Mouse (Mus musculus) layer of hippocampus, adult 9-10 months (tissue): ENCODE data around the gene Rnf227.

ENCODE experiments used
- DNase-seq: peaks from one replicate; pipeline ENCODE4 v3.0.0; 2022; ENCODE audit warnings: low spot score

Gene Rnf227

GRCm38 (mm10) chr11:69331152-69331551 is 9.1 kb upstream of the Rnf227 start:
- no peak for DNase-seq

DNA sequence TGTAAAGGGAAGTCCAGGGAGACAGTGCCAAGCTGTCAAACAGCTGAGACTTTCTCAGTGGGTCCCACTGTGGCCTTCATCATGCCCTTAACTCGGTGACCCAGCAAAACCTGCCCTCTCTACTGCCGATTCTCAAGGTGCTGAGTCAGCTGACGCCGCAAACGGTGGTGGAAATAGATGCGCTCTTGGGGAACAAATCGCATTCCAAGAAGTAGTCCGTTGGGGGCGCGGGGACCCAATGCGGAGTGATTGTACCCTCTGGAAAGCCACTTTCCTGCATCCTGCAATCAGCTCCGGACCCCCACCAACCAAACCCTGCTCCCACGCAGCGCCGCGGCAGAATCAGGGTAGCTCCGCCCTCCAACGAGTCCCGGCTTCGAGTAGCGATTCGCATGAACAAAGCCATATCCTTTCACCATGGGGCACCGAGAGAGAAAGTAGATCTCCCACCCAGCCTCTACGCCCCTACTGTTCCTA is 8.3 kb upstream of the Rnf227 start:
- peak; percentile 63 for DNase-seq

DNA sequence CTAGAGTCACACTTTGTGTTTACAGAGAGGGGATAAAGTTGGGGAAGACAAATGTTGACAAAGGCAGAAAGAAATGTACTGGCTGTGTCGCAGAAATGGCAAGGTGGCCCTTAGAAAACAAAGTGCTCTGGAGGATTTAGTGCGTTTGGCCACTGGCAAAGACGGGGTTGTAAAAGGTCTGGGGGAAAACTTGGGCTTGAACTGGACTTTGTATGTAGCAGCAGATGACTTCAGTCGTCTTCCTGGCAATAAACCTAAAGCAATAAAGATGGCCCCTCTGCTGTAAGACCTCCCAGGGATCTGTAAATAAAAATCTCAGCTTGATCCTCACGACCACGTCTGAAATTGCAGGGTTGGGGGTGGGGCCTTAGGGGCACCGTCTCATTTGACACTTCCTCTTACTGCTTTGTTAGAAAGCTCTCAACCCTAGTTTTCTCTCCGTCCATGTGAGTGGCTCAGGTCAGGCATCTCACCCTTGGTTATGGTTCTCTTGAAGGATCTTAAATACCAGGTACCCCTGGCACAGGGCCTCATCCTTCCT is 7.5 kb upstream of the Rnf227 start:
- no peak for DNase-seq

- no peak for DNase-seq
Observed at GRCm38 (mm10) chr11:69333922-69334321, 6.3 kb upstream of the Rnf227 start.

DNA sequence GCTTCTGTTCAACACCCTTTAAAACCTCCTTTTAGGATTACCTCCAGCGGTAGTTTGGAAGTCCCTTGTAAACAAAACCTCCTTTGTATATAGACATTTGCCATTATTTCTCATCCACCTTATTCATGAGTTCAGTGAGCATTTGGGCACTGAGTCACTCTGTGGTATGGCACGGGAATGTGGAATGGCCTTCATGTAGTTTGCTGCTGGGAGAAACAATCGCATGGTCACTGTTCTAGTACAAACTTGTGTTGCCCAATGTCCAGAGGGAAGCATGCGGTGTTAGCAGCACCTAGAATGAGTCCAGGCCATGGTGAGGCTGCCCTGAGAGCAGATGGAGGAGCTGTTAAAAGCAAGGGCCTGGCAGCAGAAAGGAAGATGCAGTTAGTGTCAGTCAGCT is 5.5 kb upstream of the Rnf227 start:
- DNase-seq = no peak

DNA sequence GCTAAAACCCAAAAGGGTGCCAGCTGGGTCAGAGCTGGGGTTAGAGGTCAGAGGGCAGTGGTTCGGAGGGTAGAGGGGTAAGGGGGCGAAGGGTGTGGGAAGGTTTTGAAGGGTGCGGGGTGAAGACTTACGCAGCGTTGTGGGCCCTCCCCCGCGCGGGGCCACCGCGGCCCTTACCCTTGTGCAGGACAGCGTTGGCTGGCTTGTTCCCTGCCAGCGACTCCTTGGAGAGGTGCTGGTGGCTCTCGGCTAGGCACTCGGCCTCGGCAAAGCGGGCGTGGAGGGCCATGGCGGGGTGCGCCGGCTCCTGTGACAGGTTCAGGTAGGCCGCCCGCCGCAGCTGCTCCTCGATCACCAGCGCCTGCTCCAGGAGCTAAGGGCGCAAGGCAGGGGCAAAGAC is 6.2 kb downstream of the Rnf227 start:
- DNase-seq = no peak

GRCm38 (mm10) chr11:69356544-69356943 is 16.3 kb downstream of the Rnf227 start:
- no peak for DNase-seq

- DNase-seq = no peak
Observed at GRCm38 (mm10) chr11:69357690-69358089, 17.4 kb downstream of the Rnf227 start.

- no peak for DNase-seq
Observed at GRCm38 (mm10) chr11:69362021-69362420, 21.8 kb downstream of the Rnf227 start.

GRCm38 (mm10) chr11:69362479-69362878 is 22.2 kb downstream of the Rnf227 start:
- no peak for DNase-seq

DNA sequence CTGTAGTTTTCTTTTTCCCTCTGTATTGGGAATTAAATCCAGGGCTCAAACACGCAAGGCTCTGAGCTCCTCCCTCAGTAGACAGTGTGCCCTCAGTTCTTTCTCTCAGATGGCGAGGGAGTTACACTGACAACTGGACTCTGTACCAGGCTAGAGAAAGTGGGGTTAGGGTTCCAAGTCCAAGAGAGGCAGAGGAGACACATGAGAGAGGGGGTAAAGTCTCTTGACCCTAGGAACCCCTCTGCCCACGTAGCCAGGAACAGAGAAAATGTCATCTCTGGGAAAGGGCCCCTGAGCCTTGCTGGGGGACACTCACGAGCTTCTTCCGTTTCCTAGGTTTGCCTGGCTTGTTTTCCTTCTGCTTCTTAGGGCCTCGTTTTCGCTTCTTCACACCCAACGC is 24.1 kb downstream of the Rnf227 start:
- DNase-seq = no peak

DNA sequence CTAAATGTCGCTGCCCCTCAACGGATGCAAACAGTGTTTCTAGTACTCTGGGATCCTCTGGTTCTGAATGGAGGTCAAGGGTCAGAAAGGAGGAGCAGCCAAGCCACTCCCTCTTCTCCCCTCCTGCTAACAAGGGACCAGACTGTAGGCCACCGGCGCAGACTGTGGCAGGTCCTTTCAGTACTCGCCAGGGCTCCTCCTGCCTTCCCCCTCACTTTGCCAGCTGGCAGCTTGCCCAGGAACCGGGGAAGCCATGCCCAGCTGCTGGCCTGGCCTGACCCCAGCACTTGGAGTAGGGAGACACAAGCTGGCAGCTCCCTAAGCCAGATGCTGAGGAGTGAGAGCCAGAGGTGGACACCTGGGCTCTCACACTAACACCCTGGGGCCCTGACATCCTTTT is 24.6 kb downstream of the Rnf227 start:
- DNase-seq = peak; percentile 75

GRCm38 (mm10) chr11:69365722-69366121 is 25.5 kb downstream of the Rnf227 start:
- no peak for DNase-seq

DNA sequence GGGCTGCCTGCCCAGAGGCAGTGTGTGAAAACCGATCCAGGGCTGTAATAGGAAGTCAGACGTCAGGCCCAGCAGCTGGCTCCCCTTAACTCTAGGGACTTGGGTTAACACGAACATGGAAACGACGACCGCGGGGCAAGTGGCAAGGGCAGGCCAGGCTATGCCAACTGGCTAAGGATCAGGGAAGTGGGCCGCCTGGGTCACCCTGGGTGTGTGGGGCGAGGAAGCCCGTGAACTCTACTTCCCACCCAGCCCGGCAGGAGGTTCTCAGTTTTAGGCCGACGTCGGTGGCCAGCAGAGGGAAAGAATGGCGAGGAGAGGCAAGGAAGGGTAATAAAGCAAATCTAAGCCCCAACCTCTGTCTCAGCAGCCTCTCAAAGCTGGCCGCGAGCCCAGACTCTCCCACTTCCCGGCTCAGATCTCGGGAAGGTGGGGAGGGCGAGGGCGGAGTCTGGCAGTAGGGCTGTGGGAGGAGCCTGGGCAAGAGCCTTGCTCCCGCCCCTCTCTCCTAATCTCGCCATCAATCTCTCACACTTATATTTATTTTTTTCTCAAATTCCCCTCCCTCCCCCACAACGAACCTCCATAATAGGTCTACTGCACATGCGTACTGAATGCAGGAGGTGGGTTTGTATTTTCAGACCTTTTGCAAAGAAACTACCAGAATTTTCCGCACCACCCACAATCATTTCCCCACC is 26.0 kb downstream of the Rnf227 start:
- DNase-seq = peak; percentile 86

DNA sequence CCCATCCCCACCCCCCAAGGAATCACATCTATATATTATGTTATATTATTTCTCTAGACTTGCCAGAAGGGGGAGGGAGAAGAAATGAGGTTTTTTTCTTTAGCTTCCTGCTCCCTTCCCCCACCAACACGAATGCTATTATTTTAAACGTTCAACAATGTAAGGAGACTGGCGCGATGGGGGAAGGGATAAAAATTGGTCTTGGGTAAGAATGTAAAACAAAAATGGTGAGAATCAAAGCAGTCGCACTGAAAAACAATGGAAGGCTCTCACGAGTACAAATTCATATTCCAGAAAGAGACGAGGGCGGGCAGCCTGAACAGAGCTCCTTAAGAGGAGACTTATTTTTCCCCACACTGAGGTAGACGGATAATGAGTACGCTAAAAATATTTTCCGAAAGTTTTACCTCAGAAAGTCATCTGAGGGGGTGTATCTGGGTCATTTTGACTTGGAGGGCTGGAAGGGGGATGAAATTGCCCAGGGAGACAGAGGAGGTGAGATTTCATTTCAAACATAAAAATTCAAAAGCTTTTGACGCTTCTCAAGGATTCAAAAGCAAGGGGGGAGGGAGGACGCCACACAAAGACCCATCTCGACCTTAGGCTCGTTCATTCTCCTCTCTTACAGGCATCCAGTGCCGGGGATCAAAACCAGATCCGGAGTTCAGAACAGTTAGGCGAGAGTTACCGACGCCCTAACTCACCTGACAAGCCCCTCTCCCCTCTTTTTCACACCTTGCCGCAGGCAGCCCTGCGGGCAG is 26.8 kb downstream of the Rnf227 start:
- DNase-seq = no peak

GRCm38 (mm10) chr11:69367616-69368355 is 27.5 kb downstream of the Rnf227 start:
- DNase-seq = no peak

- no peak for DNase-seq
Observed at GRCm38 (mm10) chr11:69368356-69369214, 28.3 kb downstream of the Rnf227 start.

DNA sequence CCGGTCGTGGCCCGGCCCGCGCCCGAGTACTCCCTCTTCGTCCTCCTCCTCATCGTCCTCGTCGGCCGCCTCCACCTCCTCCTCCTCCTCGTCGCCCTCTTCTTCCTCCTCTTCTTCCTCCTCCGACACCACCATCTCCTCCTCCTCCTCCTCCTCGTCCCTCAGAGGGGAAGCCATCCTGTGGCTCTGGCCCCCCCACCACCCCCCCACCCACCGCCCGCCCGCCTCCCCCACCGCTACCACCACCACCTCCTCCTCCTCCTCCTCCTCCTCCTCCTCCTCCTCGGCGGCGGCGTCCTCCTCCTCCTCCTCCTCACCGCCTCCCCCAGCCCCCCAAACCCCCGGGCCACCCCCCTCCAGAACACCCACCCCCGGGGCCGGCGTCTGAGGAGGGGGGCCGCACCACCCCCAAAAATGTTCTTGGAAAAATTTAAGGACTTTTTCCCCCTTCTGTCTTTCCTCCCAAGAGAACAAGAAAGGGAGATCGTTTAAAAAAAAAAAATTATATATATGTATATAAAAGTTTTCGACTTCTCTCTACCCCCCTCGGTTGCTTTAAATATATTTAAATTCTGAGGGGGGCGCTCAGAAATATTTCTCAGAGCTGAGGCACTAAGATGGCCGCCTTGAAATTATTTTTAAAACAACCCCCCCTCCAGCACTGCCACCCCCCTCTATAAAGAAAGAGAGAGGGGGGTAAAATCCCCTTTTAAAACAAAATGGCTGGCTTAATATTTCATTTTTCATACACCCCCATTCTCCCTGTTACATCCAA is 29.1 kb downstream of the Rnf227 start, which contains the start of gene Chd3:
Gene Chd3, minus strand, starts transcription at position 192 of the 775 bp plus-strand sequence.
- no peak for DNase-seq

DNA sequence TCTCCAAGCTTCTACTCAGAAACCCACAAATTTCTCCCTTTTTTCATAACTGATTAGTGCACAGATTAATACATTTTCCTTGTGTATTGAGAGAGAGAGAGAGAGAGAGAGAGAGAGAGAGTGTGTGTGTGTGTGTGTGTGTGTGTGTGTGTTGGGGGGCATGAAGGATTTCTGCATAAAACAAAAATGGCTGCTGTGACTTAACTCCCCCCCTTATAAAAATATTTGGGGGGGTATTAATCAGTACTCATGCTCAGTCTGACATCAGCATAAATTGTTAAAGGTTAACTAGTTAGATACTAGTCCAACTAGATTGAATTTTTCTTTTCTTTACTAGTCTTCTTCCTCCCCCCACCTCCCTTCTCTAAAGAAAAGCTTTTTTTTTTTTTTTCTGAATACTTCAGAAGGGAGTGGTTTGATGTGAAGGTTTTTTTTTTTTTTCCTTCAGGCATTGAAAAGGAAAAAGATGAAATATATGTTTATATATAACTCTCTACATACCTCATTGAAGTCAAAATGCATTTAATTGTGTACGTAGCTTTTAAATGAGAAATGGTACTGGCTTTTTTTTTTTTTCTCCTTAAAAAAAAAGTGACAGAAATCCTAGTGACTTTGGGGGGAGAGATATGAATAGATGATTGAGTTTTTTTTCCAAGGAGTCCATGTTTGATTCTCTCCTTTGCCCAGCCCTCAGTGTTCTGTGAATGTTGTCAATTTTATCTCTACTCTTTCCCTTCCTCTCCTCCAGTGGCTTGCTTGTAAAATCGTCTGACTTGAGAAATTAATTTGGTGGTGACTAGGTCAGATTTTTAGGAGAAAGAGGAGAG is 29.9 kb downstream of the Rnf227 start:
- no peak for DNase-seq

GRCm38 (mm10) chr11:69370817-69371215 is 30.6 kb downstream of the Rnf227 start:
- no peak for DNase-seq
